ENCODE assay signal across 8 mouse cellular contexts in genomic region chr14:27351476-27352079, GRCm38 (mm10).
DNase-seq lines count a peak whose midpoint lies in the region; ATAC-seq and TF ChIP-seq lines count a peak whose summit lies in the region.

No protein-coding gene starts in this region.

- no peak overlapping the region for H3K4me2 ChIP-seq in liver, embryonic 13.5 days
- H3K4me2 ChIP-seq in midbrain, postnatal 0 days (ENCODE audit: low read depth, low read length, poor library complexity, severe bottlenecking) = no peak overlapping the region

- H3K27me3 ChIP-seq in liver, embryonic 13.5 days = no peaks in the 10 kb centered on the region
- no peaks in the 10 kb centered on the region for H3K27me3 ChIP-seq in midbrain, postnatal 0 days (ENCODE audit: insufficient read depth, low read length)

- peak; percentile 30; the same call in 1 of the 2 replicates for ATAC-seq in liver, embryonic 13.5 days (ENCODE audit: low read depth)
- no peak for ATAC-seq in midbrain, postnatal 0 days (ENCODE audit: low FRiP score)

- H3K4me1 ChIP-seq in bone marrow macrophage, adult 2 months (ENCODE audit: control insufficient read depth, insufficient read depth, low read length) = peaks cover 52% of the 10 kb centered on the region
- peaks cover 37% of the 10 kb centered on the region for H3K4me1 ChIP-seq in liver, embryonic 13.5 days (replicated peaks)
- no peaks in the 10 kb centered on the region for H3K4me1 ChIP-seq in midbrain, postnatal 0 days (ENCODE audit: insufficient read depth, low read length)

- WGBS in liver, embryonic 13.5 days (ENCODE audit: insufficient replicate concordance) = 24% methylated on average over 4 of the region's 4 CpGs
- 78% methylated on average over 4 of the region's 4 CpGs for WGBS in midbrain, postnatal 0 days

- peak overlapping the region; percentile 11; the same call in 1 of the 2 replicates for H3K9ac ChIP-seq in liver, embryonic 13.5 days
- H3K9ac ChIP-seq in midbrain, postnatal 0 days (replicated peaks; ENCODE audit: low read length, poor library complexity, severe bottlenecking) = no peak overlapping the region

- peak; percentile 58 for DNase-seq in layer of hippocampus, adult 9-11 months
- no peak for DNase-seq in layer of hippocampus, postnatal 36 days
- peak; percentile 29 to 40 for DNase-seq in heart, postnatal 14 days
- DNase-seq in liver, embryonic 13.5 days = no peak
- peak; percentile 87 to 89 for DNase-seq in spleen, postnatal 36 days (ENCODE audit: low spot score in 2 of 2)
- DNase-seq in midbrain, postnatal 0 days (ENCODE audit: low spot score) = no peak
- DNase-seq in cerebellum, postnatal 36 days = no peak

- H3K9me3 ChIP-seq in liver, embryonic 13.5 days (replicated peaks) = no peaks in the 10 kb centered on the region
- no peaks in the 10 kb centered on the region for H3K9me3 ChIP-seq in midbrain, postnatal 0 days (ENCODE audit: low read length)

- peak overlapping the region; percentile 89 for H3K27ac ChIP-seq in bone marrow macrophage, adult 2 months (ENCODE audit: insufficient read depth, low read depth, low read length)
- H3K27ac ChIP-seq in liver, embryonic 13.5 days = peak overlapping the region; percentile 67
- H3K27ac ChIP-seq in midbrain, postnatal 0 days (ENCODE audit: low read depth, low read length) = no peak overlapping the region

- H3K36me3 ChIP-seq in liver, embryonic 13.5 days = no peaks in the 10 kb centered on the region
- H3K36me3 ChIP-seq in midbrain, postnatal 0 days (ENCODE audit: insufficient read depth, low read length) = no peaks in the 10 kb centered on the region

- no peak overlapping the region for H3K4me3 ChIP-seq in bone marrow macrophage, adult 2 months (ENCODE audit: insufficient read depth, low read length)
- no peak overlapping the region for H3K4me3 ChIP-seq in liver, embryonic 13.5 days (replicated peaks)
- H3K4me3 ChIP-seq in midbrain, postnatal 0 days (ENCODE audit: low read depth, low read length) = no peak overlapping the region

- intact Hi-C loops in heart, postnatal 14 days (cut with DNase I) = no loop called here

- TF ChIP-seq CTCF in bone marrow macrophage, adult 2 months (IDR thresholded peaks at IDR 0.05; ENCODE audit: low read depth, low read length) = no peak
- TF ChIP-seq CTCF in midbrain, postnatal 0 days (IDR thresholded peaks at IDR 0.05) = no peak

- TF ChIP-seq POLR2A in bone marrow macrophage, adult 2 months (IDR thresholded peaks at IDR 0.05; ENCODE audit: borderline replicate concordance, low read depth, low read length) = no peak

Comparison
In these comparisons a context has a peak if more than half of its experiments do, and no peak if none do; other contexts are left out.
1. DNase-seq: peak in layer of hippocampus, adult 9-11 months (single experiment), heart, postnatal 14 days (2 of 2) and spleen, postnatal 36 days (2 of 2); none in layer of hippocampus, postnatal 36 days (0 of 2), liver, embryonic 13.5 days (single experiment), midbrain, postnatal 0 days (single experiment) and cerebellum, postnatal 36 days (0 of 2).